Mouse (Mus musculus) layer of hippocampus, postnatal 25 days (tissue): Measurements from ENCODE around the gene Pcyt1a. TPM values are rescaled to one million over a fixed set of nuclear protein-coding genes. Genes with fewer than 3 reads are reported as not detected.

Experiments used
- DNase-seq, 2 experiments: peaks; one replicate each; pipeline ENCODE4 v3.0.0; 2022; ENCODE audit warnings: mixed read lengths in 2 of 2, low spot score in 1 of 2; ENCODE audit errors: extremely low spot score in 1 of 2
- total RNA-seq, 2 experiments: library from RNA; stranded (reverse); gene quantifications; 2 replicates each; pipeline ENCODE4 v1.2.3; 2021

The Pcyt1a gene
- total RNA-seq, 2 experiments from 2014 or later, result 36.8 to 38.2 TPM

GRCm38 (mm10) chr16:32508506-32509065 is 77.9 kb downstream of the Pcyt1a start:
- DNase-seq, result no peak

DNA sequence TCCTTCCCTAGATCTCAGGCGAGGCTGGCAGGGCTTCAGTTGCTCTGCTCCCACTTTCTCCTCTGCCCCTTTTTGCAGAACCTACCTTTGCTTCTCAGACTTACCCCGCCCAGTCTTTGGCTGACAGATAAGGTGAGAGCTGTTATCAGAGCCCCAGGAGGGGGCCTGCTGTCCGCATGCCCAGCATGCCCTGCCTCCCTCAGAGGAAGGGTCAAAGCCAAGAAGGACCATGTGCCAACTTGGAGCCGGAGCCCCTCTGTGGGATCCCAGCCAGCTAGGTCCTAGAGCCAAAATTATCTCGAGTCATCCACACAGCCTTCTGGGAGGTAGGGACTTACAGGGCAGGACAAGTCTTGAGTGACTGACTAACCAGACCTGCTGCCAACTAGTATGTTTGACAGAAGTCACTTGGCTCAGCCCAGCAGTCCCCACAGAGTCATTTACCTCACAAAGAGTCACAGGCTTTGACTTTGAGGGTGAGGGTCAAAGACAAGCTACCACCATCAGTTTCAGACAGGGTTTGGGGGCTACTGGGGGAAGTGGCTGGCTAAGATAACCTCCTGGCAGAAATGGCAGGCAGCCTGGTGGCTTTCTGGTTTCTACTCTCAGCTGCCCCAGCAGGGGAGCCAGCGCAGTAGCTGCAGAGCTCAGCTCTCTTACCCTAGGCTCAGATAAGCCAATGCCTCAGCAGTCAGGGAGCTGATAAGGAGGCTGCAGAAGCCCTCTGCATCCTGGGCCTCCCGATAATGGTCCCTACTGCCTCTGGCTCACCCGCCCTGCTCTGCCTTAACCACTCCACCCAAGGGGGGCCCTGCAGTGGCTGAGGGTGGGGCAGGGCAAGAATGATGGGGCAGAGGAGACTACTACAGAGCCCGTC is 78.6 kb downstream of the Pcyt1a start:
- no peak for DNase-seq

- no peak for DNase-seq
Measured at GRCm38 (mm10) chr16:32510399-32511337, 79.9 kb downstream of the Pcyt1a start.

DNA sequence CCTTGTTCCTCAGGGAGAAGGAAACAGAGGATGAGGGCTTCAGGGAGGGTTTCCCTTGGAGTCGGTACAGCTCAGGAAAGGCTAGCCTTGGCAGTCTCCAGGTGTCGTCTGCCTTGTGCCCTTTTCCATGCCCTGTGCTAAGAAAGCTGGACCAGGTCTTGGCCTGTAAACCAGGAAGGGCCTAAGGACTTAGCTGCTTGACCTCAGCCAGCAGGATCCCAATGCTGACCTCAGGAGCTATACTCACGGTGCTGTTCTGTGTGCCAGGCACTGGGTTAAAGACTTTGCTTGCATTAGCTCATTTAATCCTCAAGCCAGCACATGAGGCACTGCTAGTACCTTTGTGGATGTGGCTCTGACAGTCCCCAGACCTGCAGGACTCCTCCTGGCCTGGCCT is 80.6 kb downstream of the Pcyt1a start:
- DNase-seq, result no peak

- DNase-seq, result no peak
Measured at GRCm38 (mm10) chr16:32511827-32512490, 81.2 kb downstream of the Pcyt1a start.

GRCm38 (mm10) chr16:32512921-32513320 is 82.2 kb downstream of the Pcyt1a start:
- no peak for DNase-seq

- no peak for DNase-seq
Measured at GRCm38 (mm10) chr16:32513401-32513800, 82.7 kb downstream of the Pcyt1a start.

DNA sequence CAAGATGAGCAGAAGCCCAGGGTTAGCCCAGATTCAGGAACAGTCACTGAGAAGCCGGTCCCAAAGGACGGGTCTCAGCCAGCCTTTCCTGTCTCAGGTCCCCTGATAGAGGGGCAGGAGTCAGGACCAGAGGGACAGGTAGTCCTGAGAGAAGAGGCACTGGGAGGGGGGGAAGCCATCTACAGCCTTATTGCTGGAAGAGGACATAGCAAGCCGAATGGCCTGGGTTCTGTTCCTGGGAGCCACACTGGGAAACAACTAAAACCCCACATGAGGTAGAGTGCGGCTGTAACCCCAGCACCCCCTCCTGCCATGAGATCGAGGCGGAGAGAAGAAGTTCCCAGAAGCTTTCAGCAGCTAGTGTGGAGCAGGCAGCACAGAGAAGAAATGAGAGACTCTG is 83.2 kb downstream of the Pcyt1a start:
- no peak for DNase-seq

DNA sequence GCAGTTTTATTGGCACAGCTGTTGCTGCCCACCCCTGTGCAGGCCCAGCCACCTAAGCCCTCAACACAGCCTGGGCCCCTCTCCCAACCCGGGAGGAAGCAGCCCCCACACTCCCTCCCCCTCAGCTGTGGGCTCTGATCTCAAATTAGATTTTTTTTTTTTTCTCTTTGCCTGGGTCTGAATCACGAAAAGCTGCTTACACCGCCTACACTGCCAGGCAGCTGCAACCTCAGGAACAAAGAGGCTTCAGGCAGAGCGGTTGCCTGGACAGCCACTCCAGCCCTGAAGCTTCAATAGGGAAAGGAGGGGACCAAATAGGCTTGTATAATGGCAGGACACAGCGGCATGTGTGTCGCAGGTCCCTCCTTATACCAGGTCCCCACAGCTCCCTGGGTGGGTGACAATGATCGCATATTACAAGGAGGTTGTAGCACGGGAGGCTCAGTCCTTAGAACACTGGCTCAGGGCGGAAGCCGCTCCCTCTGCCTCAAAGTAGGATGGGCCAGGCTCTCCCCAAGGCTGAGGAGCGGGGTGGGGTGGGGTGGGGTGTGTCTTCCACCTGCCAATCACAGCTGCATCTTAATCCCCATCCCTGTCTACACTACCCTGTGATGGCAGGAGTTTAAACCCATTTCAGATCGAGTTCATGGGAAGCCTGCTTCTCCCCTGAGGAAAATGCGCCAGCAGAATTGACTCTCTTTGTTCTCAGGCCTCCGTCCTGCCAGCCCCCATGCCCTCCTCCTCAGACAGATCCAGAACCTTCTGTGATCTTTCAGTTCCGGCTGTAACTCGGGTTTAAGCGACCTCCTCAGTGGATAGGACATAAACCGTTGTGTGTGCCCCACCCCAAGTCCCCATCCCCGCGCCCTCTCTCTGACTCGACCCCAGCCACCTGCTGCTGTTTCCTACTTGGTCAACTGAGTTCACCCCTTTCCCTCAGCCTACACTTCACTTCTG is 85.6 kb downstream of the Pcyt1a start:
- DNase-seq, result peak; percentile 45 to 67

DNA sequence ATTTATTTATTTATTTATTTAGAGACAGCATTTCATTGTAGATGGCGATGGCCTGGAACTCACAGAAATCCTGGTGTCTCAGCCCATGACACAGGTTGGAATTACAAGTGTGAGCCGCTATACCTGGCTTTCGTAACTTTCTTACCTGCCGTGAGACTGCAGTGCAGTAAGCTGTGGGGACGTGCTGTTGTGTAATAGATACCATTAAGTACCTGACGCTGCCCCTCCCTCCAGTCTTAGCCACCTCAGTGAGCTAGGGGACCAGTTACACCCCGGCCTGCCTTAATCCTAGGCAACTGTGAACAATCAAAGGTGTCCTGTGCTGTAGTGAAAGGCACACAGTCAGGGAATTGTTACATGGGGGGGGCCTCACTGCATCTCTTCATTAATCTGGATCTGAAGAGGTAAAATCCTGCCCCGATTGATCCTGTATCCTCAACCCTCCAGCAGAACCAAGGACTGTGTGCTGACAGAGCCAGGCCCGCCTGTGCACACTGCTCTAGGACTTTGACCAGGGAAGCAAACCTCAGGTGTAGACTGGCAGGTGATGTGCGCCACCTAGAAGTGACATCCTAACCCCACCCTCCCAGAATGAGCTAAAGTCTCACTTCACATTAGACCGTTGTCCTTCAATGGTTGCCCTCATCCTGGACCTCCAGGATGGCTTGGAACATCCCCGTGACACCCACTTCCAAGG is 87.2 kb downstream of the Pcyt1a start:
- DNase-seq, result no peak

DNA sequence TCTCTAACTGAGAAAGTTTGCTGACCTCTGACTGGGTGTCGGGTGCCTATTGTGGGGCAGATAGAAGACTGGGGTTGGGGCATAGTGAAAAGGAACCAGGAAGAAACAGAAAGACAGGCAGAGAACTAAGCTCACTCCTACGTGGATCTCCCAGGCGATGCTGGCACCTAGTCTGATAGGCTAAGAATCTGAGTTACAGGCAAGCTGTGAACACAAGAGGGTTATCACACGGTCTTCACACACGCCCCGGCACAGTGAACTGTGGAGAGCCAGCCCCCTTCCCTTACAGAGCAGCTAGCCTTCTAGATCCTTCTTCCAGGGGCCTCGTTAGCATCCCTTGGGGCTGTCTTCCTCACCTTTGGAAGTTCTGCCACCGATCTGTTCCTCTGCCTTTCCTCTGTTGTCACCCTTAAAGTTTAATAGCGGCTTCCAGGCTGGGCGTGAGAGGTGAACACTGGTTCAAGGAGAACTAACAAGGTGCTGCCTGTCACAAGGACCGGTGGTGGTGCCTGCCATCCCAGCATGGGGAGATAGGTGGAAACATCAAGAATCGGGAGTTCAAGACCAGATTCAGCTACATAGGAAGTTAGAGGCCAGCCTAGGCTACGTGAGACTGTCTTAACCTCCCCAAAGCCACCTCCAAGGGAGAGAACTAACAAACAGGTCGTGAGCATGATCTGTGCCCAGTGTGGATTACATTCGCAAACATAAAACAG is 89.1 kb downstream of the Pcyt1a start:
- no peak for DNase-seq

DNA sequence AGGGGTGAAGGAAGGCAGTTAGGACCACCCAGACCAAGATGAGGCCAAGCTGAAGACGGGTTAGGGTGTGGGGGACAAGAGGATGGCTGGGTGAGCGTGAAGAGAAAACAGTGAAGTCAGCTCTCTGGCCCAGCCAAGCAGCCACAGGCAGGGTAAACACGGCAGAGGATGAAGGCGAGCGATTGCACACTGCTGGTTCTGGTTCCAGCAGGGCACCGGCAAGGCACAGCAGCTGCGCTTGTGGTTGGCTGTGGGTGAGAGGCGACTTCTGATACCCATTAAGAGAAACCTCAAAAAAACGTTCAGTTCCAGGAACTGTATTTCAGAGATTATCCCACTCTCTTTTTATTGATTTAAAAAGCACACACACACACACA is 89.6 kb downstream of the Pcyt1a start:
- DNase-seq, result no peak

DNA sequence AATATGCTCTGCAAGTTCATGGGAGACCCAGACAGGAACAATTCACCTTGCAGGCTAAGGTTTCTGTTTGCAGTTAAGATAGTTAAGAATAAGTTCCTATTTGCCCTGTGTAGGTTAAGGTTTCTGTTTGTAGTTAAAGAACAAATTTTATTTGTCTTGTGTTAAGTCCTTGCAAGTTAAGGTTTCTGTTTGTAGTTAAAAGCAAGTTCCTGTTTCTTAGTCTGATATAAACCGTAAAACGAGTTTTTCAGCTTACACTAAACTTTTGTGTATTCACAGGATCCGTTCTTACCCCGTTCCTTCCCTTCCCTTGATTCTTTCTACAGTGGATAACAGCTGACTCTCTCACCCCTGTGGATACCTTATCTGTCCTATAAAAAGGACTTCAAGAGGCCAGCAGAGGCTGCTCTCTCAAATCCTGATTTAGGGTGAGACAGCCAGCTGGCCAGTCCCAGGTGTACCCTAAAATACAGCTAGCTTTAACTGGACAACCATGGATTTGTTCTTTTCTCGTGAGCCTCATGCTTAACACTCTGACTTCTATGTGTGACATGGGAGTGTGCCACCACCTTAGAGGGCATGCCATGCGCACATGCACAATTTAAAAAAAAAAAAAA is 92.0 kb downstream of the Pcyt1a start:
- DNase-seq, result no peak

GRCm38 (mm10) chr16:32523462-32524243 is 92.9 kb downstream of the Pcyt1a start:
- DNase-seq, result no peak

- no peak for DNase-seq
Measured at GRCm38 (mm10) chr16:32524244-32524615, 93.5 kb downstream of the Pcyt1a start.
